Mouse (Mus musculus) lung, embryonic 15.5 days (tissue): ENCODE measurements around the gene Fsd2. TPM values are rescaled to one million over a fixed set of nuclear protein-coding genes. Genes with fewer than 3 reads are reported as not detected.
A peak's percentile ranks its signal among the peaks of the same experiment; 100 is the strongest.

Source experiments
- ATAC-seq: fragments of 200-750 bp; cut with Nextera tagmentation; 2 replicates; pipeline ENCODE4 v1.8.0; 2017; ENCODE audit warnings: moderate number of reproducible peaks, borderline replicate concordance; ENCODE audit not compliant: low FRiP score, low TSS enrichment; ENCODE audit errors: extremely low read depth
- H3K27ac ChIP-seq: fragments of 300-500 bp; sonication (generic); 2 replicates; pipeline ENCODE4 v1.5.1; 2015; ENCODE audit warnings: moderate library complexity, mild to moderate bottlenecking, inconsistent platforms
- H3K27me3 ChIP-seq: fragments of 300-500 bp; sonication (generic); 2 replicates; pipeline ENCODE4 v1.6.1; 2015; ENCODE audit warnings: inconsistent platforms
- H3K36me3 ChIP-seq: fragments of 300-500 bp; sonication (generic); 2 replicates; pipeline ENCODE4 v1.6.1; 2015; ENCODE audit warnings: inconsistent platforms
- H3K4me1 ChIP-seq: fragments of 300-500 bp; sonication (generic); 2 replicates; pipeline ENCODE4 v1.6.1; 2015; ENCODE audit warnings: inconsistent platforms
- H3K4me2 ChIP-seq: fragments of 300-500 bp; sonication (generic); 2 replicates; pipeline ENCODE4 v1.6.1; 2015; ENCODE audit warnings: inconsistent platforms, mild to moderate bottlenecking, moderate library complexity
- H3K4me3 ChIP-seq: fragments of 300-500 bp; sonication (generic); 2 replicates; pipeline ENCODE4 v1.5.1; 2015; ENCODE audit warnings: mild to moderate bottlenecking, inconsistent platforms
- H3K9ac ChIP-seq: fragments of 300-500 bp; sonication (generic); 2 replicates; pipeline ENCODE4 v1.6.1; 2015; ENCODE audit warnings: inconsistent platforms
- H3K9me3 ChIP-seq: fragments of 300-500 bp; sonication (generic); 2 replicates; pipeline ENCODE4 v1.6.1; 2016; ENCODE audit warnings: inconsistent platforms
- WGBS: fragments of 180-500 bp; shearing (Covaris S2); methylation state at CpG from one replicate; pipeline ENCODE4 v1.1.7; 2015; 5-methylcytosine and 5-hydroxymethylcytosine counted together
- polyA plus RNA-seq: library from polyadenylated mRNA; unstranded; fragments of >200 nt; fragmentation: Nextera tagmentation; extraction: Ambion mirVana; gene quantifications from 2 replicates; pipeline ENCODE4 v1.2.1, GENCODE M21; 2015

The Fsd2 gene
- polyA plus RNA-seq, 1 experiment from 2014 or later = 1.8 TPM

DNA sequence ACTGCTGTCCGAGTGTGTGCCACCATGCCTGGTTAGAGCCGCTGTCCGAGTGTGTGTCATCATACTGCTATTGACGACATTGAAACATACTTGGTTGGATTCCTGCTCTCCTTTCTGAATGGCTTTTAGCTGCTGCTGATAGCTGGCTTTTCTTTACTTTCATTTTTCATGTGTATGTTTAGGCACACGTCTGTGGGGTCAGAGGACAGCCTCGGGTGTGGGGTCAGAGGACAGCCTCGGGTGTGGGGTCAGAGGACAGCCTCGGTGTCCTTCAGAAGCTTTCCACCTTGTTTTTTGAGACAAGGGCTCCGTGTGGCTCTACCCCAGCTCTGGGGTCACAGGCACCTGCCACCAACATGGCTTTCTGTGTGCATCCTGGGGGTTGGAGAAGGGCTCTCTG, 25.9 kb upstream of the Fsd2 start:
- no peak for ATAC-seq
- Histone ChIP-seq H3K27me3 (no peaks in the 10 kb centered on the region), H3K4me3 (no peak overlapping the region), H3K27ac (no peak overlapping the region), H3K9me3 (no peaks in the 10 kb centered on the region), H3K4me1 (no peaks in the 10 kb centered on the region), H3K4me2 (no peak overlapping the region), H3K9ac (no peak overlapping the region), H3K36me3 (peaks cover 52% of the 10 kb centered on the region)
- WGBS = 69% methylated on average over 9 of the region's 9 CpGs

DNA sequence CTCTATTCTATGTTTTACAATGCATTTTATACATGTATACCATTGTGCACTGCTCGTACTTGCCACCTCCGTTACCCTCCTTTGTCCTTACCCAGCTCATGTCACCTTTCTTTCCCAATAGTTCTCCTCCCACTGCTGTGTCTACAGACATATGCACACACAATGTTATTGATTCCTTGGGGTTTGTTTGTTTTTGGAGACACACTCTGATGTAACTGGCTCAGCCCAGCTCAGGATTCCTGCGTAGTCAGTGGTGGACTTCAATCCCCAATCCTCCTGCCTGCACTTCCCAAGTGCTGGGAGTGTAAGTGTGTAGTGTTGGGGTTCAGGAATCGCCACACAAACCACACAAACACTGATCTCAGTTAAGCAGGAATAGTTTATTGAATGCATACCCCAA, 20.5 kb upstream of the Fsd2 start:
- Histone ChIP-seq H3K27me3 (no peaks in the 10 kb centered on the region), H3K4me2 (no peak overlapping the region), H3K27ac (no peak overlapping the region), H3K4me3 (no peak overlapping the region), H3K36me3 (peaks cover 43% of the 10 kb centered on the region), H3K9me3 (no peaks in the 10 kb centered on the region), H3K9ac (no peak overlapping the region), H3K4me1 (no peaks in the 10 kb centered on the region)
- WGBS = 68% methylated on average over 4 of the region's 4 CpGs
- ATAC-seq = no peak

DNA sequence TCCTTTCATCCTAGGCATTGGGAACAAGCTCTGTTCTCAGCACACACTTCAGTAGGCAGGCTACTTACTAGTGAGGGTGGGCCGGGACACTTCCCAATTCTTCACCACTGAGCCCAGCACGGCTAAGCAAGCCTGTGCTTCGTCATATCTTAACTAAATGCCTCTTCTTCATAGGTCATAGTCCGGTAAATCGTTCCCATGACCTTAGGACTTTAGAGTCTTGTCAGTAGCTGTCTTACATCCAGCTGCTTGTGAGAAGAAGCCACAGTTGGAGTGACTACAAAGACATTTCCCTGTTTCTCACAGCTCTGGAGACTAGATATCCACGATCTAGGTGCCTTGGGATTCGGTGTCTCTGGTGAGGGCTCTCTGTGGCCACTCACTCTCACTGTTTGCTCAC, 18.6 kb upstream of the Fsd2 start:
- WGBS = 79% methylated on average over 7 of the region's 7 CpGs
- Histone ChIP-seq H3K4me1 (no peaks in the 10 kb centered on the region), H3K9me3 (no peaks in the 10 kb centered on the region), H3K9ac (no peak overlapping the region), H3K4me3 (no peak overlapping the region), H3K27ac (no peak overlapping the region), H3K36me3 (peaks cover 33% of the 10 kb centered on the region), H3K27me3 (no peaks in the 10 kb centered on the region), H3K4me2 (no peak overlapping the region)
- no peak for ATAC-seq

DNA sequence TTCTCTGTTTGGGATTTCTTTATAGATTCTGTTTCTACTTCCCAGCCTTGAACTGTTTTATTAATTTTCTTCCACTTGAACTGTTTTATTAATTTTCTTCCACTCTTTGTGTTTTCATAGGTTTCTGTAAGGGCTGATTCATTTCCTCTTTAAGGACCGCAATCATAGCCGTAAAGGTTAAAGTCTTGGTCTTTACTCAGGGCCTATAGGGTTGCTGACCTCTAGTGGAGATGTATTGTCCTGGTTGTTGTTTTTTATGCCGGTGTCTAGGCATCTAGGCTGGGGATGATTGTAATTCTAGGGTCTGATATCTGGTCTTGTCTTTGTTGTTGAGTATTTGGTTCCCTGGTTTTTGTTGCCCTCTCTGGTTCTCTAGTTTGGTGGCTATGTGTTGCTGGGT, 16.8 kb upstream of the Fsd2 start:
- H3K9ac ChIP-seq = no peak overlapping the region
- 64% methylated on average over 3 of the region's 3 CpGs for WGBS
- H3K4me3 ChIP-seq = no peak overlapping the region
- no peak overlapping the region for H3K4me2 ChIP-seq
- peaks cover 41% of the 10 kb centered on the region for H3K36me3 ChIP-seq
- no peaks in the 10 kb centered on the region for H3K9me3 ChIP-seq
- no peaks in the 10 kb centered on the region for H3K27me3 ChIP-seq
- H3K4me1 ChIP-seq = no peaks in the 10 kb centered on the region
- H3K27ac ChIP-seq = no peak overlapping the region
- ATAC-seq = no peak

DNA sequence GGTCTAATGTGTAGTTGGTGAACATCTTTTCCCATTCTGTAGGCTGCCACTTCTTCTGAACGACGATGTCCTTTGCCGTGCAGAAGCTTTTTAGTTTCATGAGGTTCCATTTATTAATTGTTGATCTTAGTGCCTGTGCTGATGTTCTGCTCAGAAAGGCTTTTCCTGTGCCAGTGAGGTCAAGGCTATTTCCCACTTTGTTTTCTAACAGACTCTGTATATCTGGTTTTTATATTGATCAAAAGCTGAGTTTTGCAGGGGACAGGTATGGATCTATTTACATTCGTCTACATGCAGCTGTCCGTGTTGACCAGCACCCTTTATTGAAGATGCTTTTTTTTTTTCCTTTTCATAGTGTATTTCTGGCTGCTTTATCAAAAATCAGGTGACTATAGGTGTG, 12.6 kb upstream of the Fsd2 start:
- H3K27ac ChIP-seq = no peak overlapping the region
- no peaks in the 10 kb centered on the region for H3K4me1 ChIP-seq
- WGBS = 96% methylated on average over 5 of the region's 5 CpGs
- H3K9ac ChIP-seq = no peak overlapping the region
- ATAC-seq = no peak
- peaks cover 25% of the 10 kb centered on the region for H3K36me3 ChIP-seq
- no peak overlapping the region for H3K4me2 ChIP-seq
- no peak overlapping the region for H3K4me3 ChIP-seq
- H3K9me3 ChIP-seq = no peaks in the 10 kb centered on the region
- H3K27me3 ChIP-seq = no peaks in the 10 kb centered on the region

DNA sequence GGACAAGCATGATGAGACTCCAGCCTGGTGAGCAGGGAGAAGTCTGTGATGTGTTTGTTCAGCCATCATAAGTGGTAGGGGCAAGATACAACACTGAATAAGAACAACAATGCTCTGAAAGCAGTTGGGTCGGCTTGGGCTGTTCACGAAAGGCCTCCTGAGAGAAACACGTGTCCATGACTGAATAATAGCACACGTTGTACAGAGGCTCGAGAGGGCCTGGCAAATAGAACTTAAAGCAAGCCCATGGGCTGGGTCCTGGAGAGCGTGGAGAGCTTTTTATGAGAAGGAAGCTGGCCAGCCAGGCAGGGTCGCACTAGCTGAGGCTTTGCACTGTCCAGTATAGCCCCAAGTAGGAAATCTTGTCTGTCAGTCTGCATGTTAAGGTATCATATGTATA, 11.7 kb upstream of the Fsd2 start:
- Histone ChIP-seq H3K36me3 (peaks cover 25% of the 10 kb centered on the region), H3K27ac (no peak overlapping the region), H3K4me1 (peaks cover under 1% of the 10 kb centered on the region; the same call in 1 of the 2 replicates), H3K4me3 (no peak overlapping the region), H3K4me2 (no peak overlapping the region), H3K9me3 (no peaks in the 10 kb centered on the region), H3K9ac (no peak overlapping the region), H3K27me3 (no peaks in the 10 kb centered on the region)
- 88% methylated on average over 7 of the region's 7 CpGs for WGBS
- no peak for ATAC-seq

DNA sequence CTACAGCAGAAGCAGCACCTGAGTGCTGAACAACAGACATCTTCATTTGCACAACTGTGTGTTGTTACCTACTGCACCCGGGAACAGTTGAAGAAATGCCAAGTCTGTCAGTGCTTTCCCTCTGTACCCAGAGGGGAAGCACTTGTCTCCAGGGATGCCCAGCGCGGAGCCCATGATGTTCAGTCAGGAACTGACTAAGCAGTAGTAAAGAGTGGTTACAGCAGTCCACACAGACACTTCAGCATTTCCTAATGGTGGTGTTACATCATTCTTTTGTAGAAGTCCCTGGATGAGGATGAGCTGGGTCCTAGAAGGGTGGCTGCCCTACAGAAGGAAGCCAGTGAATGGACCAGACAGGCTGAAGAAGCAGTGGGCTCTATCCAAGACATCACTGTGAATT, 11.1 kb upstream of the Fsd2 start:
- Histone ChIP-seq H3K4me1 (peaks cover 6% of the 10 kb centered on the region), H3K9ac (no peak overlapping the region), H3K4me3 (no peak overlapping the region), H3K36me3 (peaks cover 25% of the 10 kb centered on the region), H3K4me2 (no peak overlapping the region), H3K27ac (no peak overlapping the region), H3K9me3 (no peaks in the 10 kb centered on the region), H3K27me3 (no peaks in the 10 kb centered on the region)
- 91% methylated on average over 3 of the region's 3 CpGs for WGBS
- no peak for ATAC-seq

DNA sequence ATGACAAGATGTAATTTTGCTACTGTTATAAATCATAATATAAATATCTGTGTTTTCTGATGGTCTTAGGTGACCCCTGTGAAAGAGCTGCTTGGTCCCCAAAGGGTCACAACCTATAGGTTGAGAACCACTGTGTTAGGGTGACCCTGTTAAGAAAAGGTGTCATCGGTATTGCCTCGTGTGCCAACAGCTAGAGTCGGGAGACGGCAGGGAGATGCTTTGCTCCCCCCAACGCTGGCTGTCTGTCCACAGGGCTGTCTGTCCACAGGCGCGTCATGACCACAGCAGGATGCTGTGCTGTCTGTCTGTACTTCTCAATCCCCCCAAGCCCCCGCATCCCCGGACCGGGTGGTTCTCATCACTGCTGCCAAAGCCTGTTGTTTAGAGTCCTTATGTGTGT, 8.9 kb upstream of the Fsd2 start:
- Histone ChIP-seq H3K27me3 (no peaks in the 10 kb centered on the region), H3K4me3 (no peak overlapping the region), H3K27ac (no peak overlapping the region), H3K4me2 (no peak overlapping the region), H3K9me3 (no peaks in the 10 kb centered on the region), H3K9ac (no peak overlapping the region), H3K36me3 (peaks cover 22% of the 10 kb centered on the region), H3K4me1 (peaks cover 17% of the 10 kb centered on the region)
- no peak for ATAC-seq
- WGBS = 87% methylated on average over 10 of the region's 10 CpGs

DNA sequence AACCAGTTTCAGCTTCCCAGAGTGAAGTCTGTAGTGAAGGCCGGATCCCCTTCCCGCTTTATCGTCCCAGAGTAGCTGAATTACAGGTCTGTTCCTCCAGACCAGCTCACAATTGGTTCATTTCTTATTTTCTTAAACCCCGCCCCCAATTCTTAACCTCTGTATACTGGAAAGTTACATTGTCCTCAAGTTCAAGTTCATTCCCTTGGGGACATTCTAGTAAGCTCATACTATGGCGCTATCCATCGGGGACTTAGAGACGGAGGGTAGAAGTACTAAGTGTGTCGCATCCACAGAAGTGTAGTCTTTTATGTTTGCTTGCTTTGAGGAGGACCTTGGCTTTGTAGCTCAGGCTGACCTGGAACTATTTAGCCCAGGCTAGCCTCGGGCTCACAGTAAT, 7.1 kb upstream of the Fsd2 start:
- ATAC-seq = no peak
- H3K4me2 ChIP-seq = no peak overlapping the region
- no peaks in the 10 kb centered on the region for H3K27me3 ChIP-seq
- no peak overlapping the region for H3K27ac ChIP-seq
- H3K36me3 ChIP-seq = peaks cover 17% of the 10 kb centered on the region
- H3K9ac ChIP-seq = no peak overlapping the region
- H3K4me1 ChIP-seq = peaks cover 17% of the 10 kb centered on the region
- 94% methylated on average over 9 of the region's 9 CpGs for WGBS
- H3K4me3 ChIP-seq = no peak overlapping the region
- H3K9me3 ChIP-seq = no peaks in the 10 kb centered on the region

DNA sequence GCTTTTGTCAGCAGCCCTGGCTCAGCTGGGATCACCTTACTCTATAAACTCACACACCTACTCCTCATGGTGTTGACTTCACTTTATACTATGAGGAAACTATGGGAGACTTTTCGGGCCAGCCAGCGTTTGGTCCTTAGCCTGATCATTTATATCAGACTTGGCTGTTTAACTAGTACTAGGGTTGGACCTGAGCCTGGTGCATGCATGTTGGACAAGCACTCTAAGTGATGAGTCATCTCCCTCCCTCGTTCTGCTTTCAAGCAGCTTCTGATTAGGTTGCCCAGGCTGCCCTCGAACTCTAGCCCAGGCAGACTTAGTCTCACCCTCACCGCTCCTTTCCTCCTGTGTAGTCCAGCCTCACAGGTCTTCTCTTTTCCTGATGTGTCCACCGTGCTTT, 6.7 kb upstream of the Fsd2 start:
- Histone ChIP-seq H3K4me2 (no peak overlapping the region), H3K4me3 (no peak overlapping the region; the same call in 1 of the 2 replicates), H3K9me3 (no peaks in the 10 kb centered on the region), H3K27ac (no peak overlapping the region), H3K36me3 (peaks cover 13% of the 10 kb centered on the region), H3K4me1 (peaks cover 17% of the 10 kb centered on the region), H3K27me3 (no peaks in the 10 kb centered on the region), H3K9ac (no peak overlapping the region)
- 78% methylated on average over 6 of the region's 6 CpGs for WGBS
- ATAC-seq = no peak

DNA sequence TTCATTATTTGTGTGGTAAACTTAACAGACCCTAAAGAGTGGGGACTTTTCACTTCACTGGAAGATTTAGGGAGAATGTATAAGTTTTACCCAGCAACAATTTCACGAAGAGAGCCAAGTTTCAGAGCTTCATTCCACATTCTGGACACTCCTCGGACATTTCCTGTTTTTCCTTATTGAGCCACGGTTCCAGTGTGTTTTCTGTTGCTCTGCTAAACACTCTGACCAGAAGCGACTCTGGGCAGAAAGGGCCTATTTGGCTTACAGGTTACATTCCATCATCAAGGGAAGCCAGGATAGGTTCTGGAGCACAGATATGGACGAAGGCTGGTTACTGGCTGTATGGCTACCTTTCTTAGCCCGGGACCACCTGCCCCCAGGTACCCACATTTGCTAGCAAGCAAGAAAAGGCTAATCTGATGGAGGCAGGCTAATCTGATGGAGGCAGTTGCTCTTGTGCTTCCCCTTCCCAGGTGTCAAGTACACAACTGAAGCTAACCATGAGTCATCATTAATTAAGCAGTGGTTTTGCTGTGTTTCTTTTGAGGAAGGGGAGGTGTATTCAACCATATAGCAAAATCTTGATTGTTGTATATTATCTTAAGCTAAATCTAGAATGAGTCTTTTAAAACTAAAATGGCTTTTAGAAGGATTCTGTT, 6.0 kb upstream of the Fsd2 start:
- H3K27ac ChIP-seq = no peak overlapping the region
- peak overlapping the region; percentile 27 for H3K9ac ChIP-seq
- WGBS = 51% methylated on average over 6 of the region's 6 CpGs

DNA sequence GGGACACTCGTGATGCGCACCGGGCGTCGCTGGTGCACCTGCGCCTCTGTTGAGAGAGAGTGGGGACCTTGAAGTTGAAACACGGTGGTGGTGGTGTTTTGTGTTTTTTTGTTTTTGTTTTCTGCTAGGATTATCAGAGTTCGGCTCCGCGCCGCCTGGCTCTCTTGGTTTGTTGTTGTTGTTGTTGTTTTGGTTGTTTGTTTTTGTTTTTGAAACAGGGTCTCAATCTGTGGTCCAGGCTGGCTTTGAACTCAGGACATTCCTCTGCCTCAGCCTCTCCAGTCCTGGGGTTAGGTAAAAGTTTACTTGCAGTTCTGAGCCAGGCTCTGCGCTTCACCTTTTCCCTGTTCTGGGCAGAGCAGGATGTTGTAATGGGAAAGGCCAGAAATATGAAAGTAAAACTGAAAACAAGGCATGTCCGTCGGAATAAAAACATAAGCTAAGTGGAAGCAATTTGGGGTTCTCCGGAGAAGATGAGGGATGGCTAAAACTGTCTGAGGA, 5.2 kb upstream of the Fsd2 start:
- Histone ChIP-seq H3K36me3 (0 out of 2 replicates have a peak, but pooled peaks cover 7% of the 10 kb centered on the region), H3K9ac (peak overlapping the region; percentile 73), H3K27ac (peak overlapping the region; percentile 95), H3K4me2 (peak overlapping the region; percentile 83), H3K9me3 (no peaks in the 10 kb centered on the region), H3K27me3 (no peaks in the 10 kb centered on the region), H3K4me3 (peak overlapping the region; percentile 91), H3K4me1 (peaks cover 17% of the 10 kb centered on the region)
- 14% methylated on average over 15 of the region's 15 CpGs for WGBS
- ATAC-seq = no peak

More for the DNA sequence above, 6.0 kb upstream of the Fsd2 start:
- Histone ChIP-seq H3K36me3 (peaks cover 8% of the 10 kb centered on the region; the same call in 1 of the 2 replicates), H3K4me1 (peaks cover 17% of the 10 kb centered on the region), H3K9me3 (no peaks in the 10 kb centered on the region), H3K27me3 (no peaks in the 10 kb centered on the region), H3K4me3 (peak overlapping the region; percentile 91), H3K4me2 (peak overlapping the region; percentile 83)
- no peak for ATAC-seq
